28 mouse cellular contexts compared by ENCODE assay signal in genomic region chr13:94881201-94881600, GRCm38 (mm10). TPM values are rescaled to one million over a fixed set of nuclear protein-coding genes. Genes with fewer than 3 reads are reported as not detected.
DNase-seq lines count a peak whose midpoint lies in the region; ATAC-seq lines count a peak whose summit lies in the region.
"Had no signal": no experiment of that assay in that cellular context is flagged by ENCODE, and none has a peak within 500 bp of the region (broad histone marks: within the 10 kb centered on the region; RNA-seq: fewer than 3 reads in every experiment).

No protein-coding gene starts in this region.

- DNase-seq in embryo, embryonic 10.5 days (ENCODE audit: low spot score): peak; percentile 55
- no peak for DNase-seq in embryo, embryonic 10 days (ENCODE audit: low spot score)
- peak; percentile 31 for DNase-seq in midbrain, embryonic 14.5 days
- DNase-seq in testis, postnatal 14 days (ENCODE audit: low spot score): no peak
- DNase-seq in kidney, postnatal 4 days: no peak
- DNase-seq in layer of hippocampus, adult 9-10 months (ENCODE audit: low spot score): no peak
- DNase-seq: adrenal gland, postnatal 10 days; cerebellum, adult 8-10 months; gastrocnemius, postnatal 25 days; heart, adult 2 months; kidney, adult 18-20 months; lung, postnatal 36 days; right cerebral cortex, postnatal 14 days; thymus, postnatal 4 days had no signal

- H3K4me2 ChIP-seq in midbrain, embryonic 13.5 days (replicated peaks): no peak overlapping the region
- H3K4me2 ChIP-seq in midbrain, embryonic 15.5 days: no peak overlapping the region
- no peak overlapping the region for H3K4me2 ChIP-seq in midbrain, embryonic 14.5 days (ENCODE audit: low read length)
- H3K4me2 ChIP-seq: heart, embryonic 13.5 days; limb, embryonic 15.5 days; lung, embryonic 15.5 days had no signal

- H3K4me3 ChIP-seq in midbrain, embryonic 13.5 days (replicated peaks): peak overlapping the region; percentile 3; the same call in 1 of the 2 replicates
- no peak overlapping the region for H3K4me3 ChIP-seq in midbrain, embryonic 15.5 days
- H3K4me3 ChIP-seq in midbrain, embryonic 14.5 days (replicated peaks; ENCODE audit: low read depth, low read length): no peak overlapping the region
- H3K4me3 ChIP-seq: forebrain, embryonic 10.5 days; heart, adult 2 months; heart, embryonic 13.5 days; left cerebral cortex, adult 2 months; limb, embryonic 15.5 days; lung, embryonic 15.5 days; megakaryocyte, embryonic 14.5 days had no signal

- ATAC-seq in midbrain, embryonic 13.5 days: no peak
- no peak for ATAC-seq in midbrain, embryonic 15.5 days (replicated peaks)
- ATAC-seq in midbrain, embryonic 14.5 days (ENCODE audit: low FRiP score, low TSS enrichment): no peak
- ATAC-seq: forebrain, postnatal 0 days; inflammation-experienced regulatory T-cells, adult 6 months had no signal

- no peaks in the 10 kb centered on the region for H3K36me3 ChIP-seq in midbrain, embryonic 13.5 days
- H3K36me3 ChIP-seq in midbrain, embryonic 15.5 days (replicated peaks): no peaks in the 10 kb centered on the region
- no peaks in the 10 kb centered on the region for H3K36me3 ChIP-seq in midbrain, embryonic 14.5 days (ENCODE audit: control insufficient read depth, insufficient read depth, low read length)
- H3K36me3 ChIP-seq: forebrain, embryonic 10.5 days; heart, embryonic 13.5 days; limb, embryonic 15.5 days; lung, embryonic 15.5 days had no signal

- H3K4me1 ChIP-seq in midbrain, embryonic 13.5 days (replicated peaks): peaks cover 22% of the 10 kb centered on the region
- peaks cover 23% of the 10 kb centered on the region for H3K4me1 ChIP-seq in midbrain, embryonic 15.5 days
- peaks cover 10% of the 10 kb centered on the region for H3K4me1 ChIP-seq in midbrain, embryonic 14.5 days (ENCODE audit: control insufficient read depth, insufficient read depth, low read length)

- 1% methylated on average over 3 of the region's 3 CpGs for WGBS in midbrain, embryonic 13.5 days
- WGBS in midbrain, embryonic 15.5 days: 2% methylated on average over 3 of the region's 3 CpGs
- under 1% methylated on average over 3 of the region's 3 CpGs for WGBS in midbrain, embryonic 14.5 days

- no peak overlapping the region for H3K9ac ChIP-seq in midbrain, embryonic 13.5 days (replicated peaks)
- no peak overlapping the region for H3K9ac ChIP-seq in midbrain, embryonic 15.5 days
- no peak overlapping the region for H3K9ac ChIP-seq in midbrain, embryonic 14.5 days (replicated peaks; ENCODE audit: low read length)
- H3K9ac ChIP-seq: forebrain, postnatal 0 days; heart, embryonic 13.5 days; limb, embryonic 15.5 days; liver, embryonic 14.5 days; lung, embryonic 15.5 days had no signal

- H3K27me3 ChIP-seq in midbrain, embryonic 13.5 days: peaks cover 87% of the 10 kb centered on the region
- peaks cover 69% of the 10 kb centered on the region for H3K27me3 ChIP-seq in midbrain, embryonic 15.5 days (replicated peaks)
- H3K27me3 ChIP-seq in midbrain, embryonic 14.5 days (ENCODE audit: control insufficient read depth, insufficient read depth, low read length): peaks cover 87% of the 10 kb centered on the region

- no peak overlapping the region for H3K27ac ChIP-seq in midbrain, embryonic 13.5 days
- H3K27ac ChIP-seq in midbrain, embryonic 15.5 days: no peak overlapping the region
- H3K27ac ChIP-seq in midbrain, embryonic 14.5 days (replicated peaks; ENCODE audit: low read depth, low read length): peak overlapping the region; percentile 41
- H3K27ac ChIP-seq: forebrain, embryonic 10.5 days; heart, adult 2 months; heart, embryonic 13.5 days; left cerebral cortex, adult 2 months; limb, embryonic 15.5 days; liver, embryonic 14.5 days; lung, embryonic 15.5 days had no signal

- H3K9me3 ChIP-seq in midbrain, embryonic 13.5 days: no peaks in the 10 kb centered on the region
- no peaks in the 10 kb centered on the region for H3K9me3 ChIP-seq in midbrain, embryonic 15.5 days
- H3K9me3 ChIP-seq in midbrain, embryonic 14.5 days (ENCODE audit: control insufficient read depth, low read length): no peaks in the 10 kb centered on the region
- H3K9me3 ChIP-seq: forebrain, embryonic 10.5 days; heart, embryonic 13.5 days; limb, embryonic 15.5 days; lung, embryonic 15.5 days had no signal

RNA-seq across cellular contexts. Expression of gene Otp, which starts 5.8 kb away (rescaled TPM):
- polyA plus RNA-seq in midbrain, embryonic 13.5 days (2015; fragmentation: Nextera tagmentation; extraction: Ambion mirVana): 5.3 and 5.4 TPM in 2 replicates
- 2.3 and 4.7 TPM in 2 replicates for polyA plus RNA-seq in midbrain, embryonic 15.5 days (2015; fragmentation: Nextera tagmentation; extraction: Ambion mirVana)
- polyA plus RNA-seq in midbrain, embryonic 14.5 days (2014; fragmentation: Nextera tagmentation; extraction: Ambion mirVana): 5.3 and 5.4 TPM in 2 replicates
- polyA plus RNA-seq: heart, adult 2 months; heart, embryonic 13.5 days; inflammation-experienced regulatory T-cells, adult 6 months; kidney, embryonic 16.5 days; large intestine, adult 2 months; limb, embryonic 15.5 days; liver, embryonic 14.5 days; lung, embryonic 15.5 days; testis, adult 2 months had no signal

Comparison
In these comparisons a context has a peak if more than half of its experiments do, and no peak if none do; other contexts are left out.
1. DNase-seq: peak in embryo, embryonic 10.5 days (single experiment) and midbrain, embryonic 14.5 days (single experiment); none in embryo, embryonic 10 days (single experiment), testis, postnatal 14 days (single experiment), kidney, postnatal 4 days (0 of 2) and layer of hippocampus, adult 9-10 months (single experiment).